23 mouse cellular contexts compared by ENCODE assay signal in genomic region chr11:120362891-120363290, GRCm38 (mm10). TPM values are rescaled to one million over a fixed set of nuclear protein-coding genes. Genes with fewer than 3 reads are reported as not detected.
DNase-seq lines count a peak whose midpoint lies in the region; ATAC-seq and TF ChIP-seq lines count a peak whose summit lies in the region.
"Had no signal": no experiment of that assay in that cellular context is flagged by ENCODE, and none has a peak within 500 bp of the region (broad histone marks: within the 10 kb centered on the region; RNA-seq: fewer than 3 reads in every experiment).

No protein-coding gene starts in this region.

- H3K36me3 ChIP-seq in hindbrain, embryonic 10.5 days = no peaks in the 10 kb centered on the region
- no peaks in the 10 kb centered on the region for H3K36me3 ChIP-seq in hindbrain, embryonic 11.5 days (ENCODE audit: control insufficient read depth, insufficient read depth, low read length)
- H3K36me3 ChIP-seq: embryonic facial prominence, embryonic 13.5 days; embryonic facial prominence, embryonic 15.5 days; forebrain, embryonic 12.5 days had no signal

- H3K4me1 ChIP-seq in hindbrain, embryonic 10.5 days (replicated peaks) = peaks cover 70% of the 10 kb centered on the region
- peaks cover 11% of the 10 kb centered on the region for H3K4me1 ChIP-seq in hindbrain, embryonic 11.5 days (replicated peaks; ENCODE audit: control insufficient read depth, insufficient read depth, low read length)
- H3K4me1 ChIP-seq in lung, adult 2 months (ENCODE audit: control insufficient read depth, insufficient read depth, low read length) = 0 out of 2 replicates have a peak, but pooled peaks cover 2% of the 10 kb centered on the region

- peak; percentile 44 for DNase-seq in gastrocnemius, adult 2 months
- no peak for DNase-seq in gastrocnemius, postnatal 14 days
- no peak for DNase-seq in hindbrain, embryonic 10.5 days (ENCODE audit: low spot score)
- DNase-seq in hindbrain, embryonic 11.5 days (ENCODE audit: low spot score) = no peak
- DNase-seq in skeletal muscle tissue, adult 2 months (ENCODE audit: low read depth, low spot score) = peak; percentile 57
- DNase-seq in lung, adult 2 months = no peak
- DNase-seq: adrenal gland, adult 2 months; adrenal gland, postnatal 10 days; adrenal gland, postnatal 25 days; cerebellum, adult 11 months; cerebellum, adult 18-20 months; cerebellum, adult 8-10 months; cerebellum, adult 9-11 months; cerebellum, postnatal 14 days; cerebellum, postnatal 36 days; embryo, embryonic 11 days had no signal

- no peak for ATAC-seq in hindbrain, embryonic 11.5 days (ENCODE audit: low FRiP score)
- ATAC-seq: forebrain, embryonic 14.5 days had no signal

- WGBS in hindbrain, embryonic 10.5 days = 86% methylated on average over 6 of the region's 6 CpGs
- WGBS in hindbrain, embryonic 11.5 days = 83% methylated on average over 6 of the region's 6 CpGs
- WGBS in lung, adult 2 months = 72% methylated on average over 6 of the region's 6 CpGs

- H3K4me2 ChIP-seq in hindbrain, embryonic 11.5 days (replicated peaks; ENCODE audit: low read depth, low read length) = no peak overlapping the region
- H3K4me2 ChIP-seq: embryonic facial prominence, embryonic 13.5 days; embryonic facial prominence, embryonic 15.5 days; forebrain, embryonic 12.5 days had no signal

- TF ChIP-seq CTCF in gastrocnemius, adult 2 months (IDR thresholded peaks at IDR 0.05) = no peak
- TF ChIP-seq CTCF in lung, adult 2 months (IDR thresholded peaks at IDR 0.05; ENCODE audit: insufficient read depth, low read length) = no peak

- no peak overlapping the region for H3K4me3 ChIP-seq in gastrocnemius, adult 2 months
- H3K4me3 ChIP-seq in hindbrain, embryonic 10.5 days = no peak overlapping the region
- H3K4me3 ChIP-seq in hindbrain, embryonic 11.5 days (ENCODE audit: low read depth, low read length) = no peak overlapping the region
- no peak overlapping the region for H3K4me3 ChIP-seq in lung, adult 2 months (replicated peaks; ENCODE audit: extremely low read depth, low read depth, low read length)
- H3K4me3 ChIP-seq: embryonic facial prominence, embryonic 13.5 days; embryonic facial prominence, embryonic 15.5 days; erythroblast, embryonic 14.5 days; forebrain, embryonic 10.5 days; forebrain, embryonic 12.5 days had no signal

- no peaks in the 10 kb centered on the region for H3K27me3 ChIP-seq in hindbrain, embryonic 10.5 days (ENCODE audit: insufficient read depth, poor library complexity, severe bottlenecking)
- H3K27me3 ChIP-seq in hindbrain, embryonic 11.5 days (ENCODE audit: control insufficient read depth, insufficient read depth, low read length) = no peaks in the 10 kb centered on the region
- H3K27me3 ChIP-seq: embryonic facial prominence, embryonic 13.5 days; embryonic facial prominence, embryonic 15.5 days had no signal

- H3K9ac ChIP-seq in hindbrain, embryonic 11.5 days (ENCODE audit: low read depth, low read length) = no peak overlapping the region
- H3K9ac ChIP-seq: embryonic facial prominence, embryonic 13.5 days; embryonic facial prominence, embryonic 15.5 days; forebrain, embryonic 12.5 days had no signal

- no peak for TF ChIP-seq POLR2A in lung, adult 2 months (IDR thresholded peaks at IDR 0.05; ENCODE audit: borderline replicate concordance, extremely low read depth, low read depth, low read length)

- H3K9me3 ChIP-seq in hindbrain, embryonic 10.5 days = no peaks in the 10 kb centered on the region
- H3K9me3 ChIP-seq in hindbrain, embryonic 11.5 days (ENCODE audit: control insufficient read depth, low read length) = no peaks in the 10 kb centered on the region
- H3K9me3 ChIP-seq: embryonic facial prominence, embryonic 13.5 days; embryonic facial prominence, embryonic 15.5 days; forebrain, embryonic 12.5 days had no signal

- intact Hi-C loops in gastrocnemius, adult 2 months (cut with DNase I) = no loop called here
- intact Hi-C loops in gastrocnemius, postnatal 14 days (cut with DNase I; ENCODE audit: low total_unique reads) = no loop called here

- peak overlapping the region; percentile 40 for H3K27ac ChIP-seq in gastrocnemius, adult 2 months
- peak overlapping the region; percentile 43; the same call in 1 of the 2 replicates for H3K27ac ChIP-seq in hindbrain, embryonic 10.5 days
- no peak overlapping the region for H3K27ac ChIP-seq in hindbrain, embryonic 11.5 days (ENCODE audit: low read depth, low read length)
- H3K27ac ChIP-seq: embryonic facial prominence, embryonic 13.5 days; embryonic facial prominence, embryonic 15.5 days; forebrain, embryonic 10.5 days; forebrain, embryonic 12.5 days had no signal

RNA-seq across cellular contexts. Expression of gene Fscn2, which starts 1.6 kb away (rescaled TPM):
- under 1 TPM in 1 of 2 experiments, not detected in 1; 0.87 TPM for total RNA-seq in gastrocnemius, adult 2 months (2021)
- total RNA-seq in gastrocnemius, postnatal 14 days (2021) = under 1 TPM; 0.16 to 0.39 TPM
- 0.50 and 0.77 TPM in 2 replicates for polyA plus RNA-seq in hindbrain, embryonic 10.5 days (2016; fragmentation: Nextera tagmentation; extraction: Ambion mirVana)
- 1.1 and 1.5 TPM in 2 replicates for polyA plus RNA-seq in hindbrain, embryonic 11.5 days (2014; fragmentation: Nextera tagmentation; extraction: Ambion mirVana)
- polyA plus RNA-seq in lung, adult 2 months (2012; rRNA removed) = 0.06 and 0.60 TPM in 2 replicates
- total RNA-seq: common myeloid progenitor, adult 5-6 weeks had no signal
- polyA plus RNA-seq: erythroblast, embryonic 14.5 days; forebrain, embryonic 10.5 days had no signal

RNA-seq across cellular contexts. Expression of gene Actg1, which starts 14.5 kb away (rescaled TPM):
- total RNA-seq in gastrocnemius, adult 2 months (2021) = 100 to 1,000 TPM; 201 to 262 TPM
- total RNA-seq in gastrocnemius, postnatal 14 days (2021) = 100 to 1,000 TPM; 308 to 391 TPM
- 3,119 and 3,536 TPM in 2 replicates for polyA plus RNA-seq in hindbrain, embryonic 10.5 days (2016; fragmentation: Nextera tagmentation; extraction: Ambion mirVana)
- 3,592 and 3,665 TPM in 2 replicates for polyA plus RNA-seq in hindbrain, embryonic 11.5 days (2014; fragmentation: Nextera tagmentation; extraction: Ambion mirVana)
- polyA plus RNA-seq in lung, adult 2 months (2012; rRNA removed) = 941 and 1,175 TPM in 2 replicates

RNA-seq across cellular contexts. Expression of gene Faap100, which starts 15.7 kb away (rescaled TPM):
- total RNA-seq in gastrocnemius, adult 2 months (2021) = 10 to 100 TPM; 18.5 to 18.8 TPM
- 10 to 100 TPM; 11.2 to 16.0 TPM for total RNA-seq in gastrocnemius, postnatal 14 days (2021)
- polyA plus RNA-seq in hindbrain, embryonic 10.5 days (2016; fragmentation: Nextera tagmentation; extraction: Ambion mirVana) = 38.0 and 45.9 TPM in 2 replicates
- 27.8 and 33.6 TPM in 2 replicates for polyA plus RNA-seq in hindbrain, embryonic 11.5 days (2014; fragmentation: Nextera tagmentation; extraction: Ambion mirVana)
- polyA plus RNA-seq in lung, adult 2 months (2012; rRNA removed) = 61.9 and 67.1 TPM in 2 replicates

Comparison
In these comparisons a context has a peak if more than half of its experiments do, and no peak if none do; other contexts are left out.
1. DNase-seq: peak in gastrocnemius, adult 2 months (single experiment) and skeletal muscle tissue, adult 2 months (single experiment); none in gastrocnemius, postnatal 14 days (single experiment), hindbrain, embryonic 10.5 days (single experiment), hindbrain, embryonic 11.5 days (single experiment) and lung, adult 2 months (single experiment).